Mouse (Mus musculus) kidney, postnatal 0 days (tissue): ENCODE results near the gene Tmem121b. TPM values are rescaled to one million over a fixed set of nuclear protein-coding genes. Genes with fewer than 3 reads are reported as not detected.
A peak's percentile ranks its signal among the peaks of the same experiment; 100 is the strongest.

ENCODE experiments used
- ATAC-seq: fragments of 200-750 bp; cut with Nextera tagmentation; replicated peaks from 2 replicates; pipeline ENCODE4 v1.8.0; 2017; ENCODE audit warnings: low read depth, moderate number of reproducible peaks, moderate TSS enrichment, moderate library complexity; ENCODE audit not compliant: low FRiP score
- DNase-seq: peaks from one replicate; pipeline ENCODE4 v3.0.0-alpha.2; 2016; ENCODE audit warnings: low spot score
- H3K27ac ChIP-seq: fragments of 300-500 bp; sonication (generic); 2 replicates; pipeline ENCODE4 v1.5.1; 2014; ENCODE audit warnings: mild to moderate bottlenecking
- H3K27me3 ChIP-seq: fragments of 300-500 bp; sonication (generic); 2 replicates; pipeline ENCODE4 v1.6.1; 2014; ENCODE audit warnings: low read length, mixed read lengths; ENCODE audit not compliant: insufficient read depth
- H3K36me3 ChIP-seq: fragments of 300-500 bp; sonication (generic); 2 replicates; pipeline ENCODE4 v1.6.1; 2014; ENCODE audit warnings: low read length, mixed read lengths; ENCODE audit not compliant: insufficient read depth
- H3K4me1 ChIP-seq: fragments of 300-500 bp; sonication (generic); replicated peaks from 2 replicates; pipeline ENCODE4 v1.6.1; 2014; ENCODE audit warnings: antibody characterized with exemption, low read length, mixed read lengths; ENCODE audit not compliant: insufficient read depth
- H3K4me2 ChIP-seq: fragments of 300-500 bp; sonication (generic); 2 replicates; pipeline ENCODE4 v1.6.1; 2014; ENCODE audit warnings: mild to moderate bottlenecking, low read length, moderate library complexity, mixed read lengths
- H3K4me3 ChIP-seq: fragments of 300-500 bp; sonication (generic); replicated peaks from 2 replicates; pipeline ENCODE4 v1.5.1; 2014; ENCODE audit warnings: low read depth, low read length
- H3K9ac ChIP-seq: fragments of 300-500 bp; sonication (generic); 2 replicates; pipeline ENCODE4 v1.6.1; 2014; ENCODE audit warnings: low read depth, low read length
- H3K9me3 ChIP-seq: fragments of 300-500 bp; sonication (generic); replicated peaks from 2 replicates; pipeline ENCODE4 v1.6.1; 2016; ENCODE audit warnings: low read length, inconsistent platforms, mixed read lengths
- CTCF ChIP-seq: IDR thresholded peaks from 2 replicates; pipeline ENCODE4 v1.5.1; 2016; ENCODE audit warnings: antibody characterized with exemption, low read depth, mild to moderate bottlenecking, moderate library complexity
- WGBS: fragments of 180-500 bp; shearing (Covaris S2); extraction: QIAGEN DNeasy Blood & Tissue Kit; methylation state at CpG from one replicate; pipeline ENCODE4 v1.1.7; 2014; 5-methylcytosine and 5-hydroxymethylcytosine counted together
- polyA plus RNA-seq: library from polyadenylated mRNA; unstranded; fragments of >200 nt; fragmentation: Nextera tagmentation; extraction: Ambion mirVana; gene quantifications from 2 replicates; pipeline ENCODE4 v1.2.1, GENCODE M21; 2015

Tmem121b gene
- polyA plus RNA-seq, 1 experiment from 2014 or later, result 0.12 TPM

DNA sequence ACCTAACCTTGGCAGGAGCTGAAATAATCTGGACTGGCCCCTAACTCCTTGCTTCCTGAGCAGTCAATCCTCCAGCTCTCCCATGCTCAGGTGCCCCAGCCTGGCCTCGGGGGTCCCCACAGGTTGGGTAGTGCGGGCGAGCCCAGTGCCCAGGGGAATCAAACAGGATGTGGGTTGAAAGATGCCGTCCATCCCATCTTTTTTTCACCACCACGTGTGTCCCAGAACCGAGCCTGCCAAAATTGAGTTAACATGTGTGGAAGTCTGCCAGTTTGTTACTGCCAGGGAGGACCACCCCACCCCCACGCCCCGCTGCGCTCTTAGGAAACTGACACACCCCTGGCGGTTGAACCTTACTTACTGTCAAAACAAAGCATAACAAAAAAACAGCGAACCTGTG, 29.7 kb downstream of the Tmem121b start:
- peak overlapping the region; percentile 71; the same call in 1 of the 2 replicates for H3K9ac ChIP-seq
- DNase-seq (no peak), ATAC-seq (no peak; the same call in 1 of the 2 replicates)
- peak overlapping the region; percentile 64 for H3K4me3 ChIP-seq
- H3K9me3 ChIP-seq, result no peaks in the 10 kb centered on the region
- H3K4me2 ChIP-seq, result peak overlapping the region; percentile 89
- TF ChIP-seq CTCF, result no peak
- no peaks in the 10 kb centered on the region for H3K27me3 ChIP-seq
- H3K27ac ChIP-seq, result no peak overlapping the region
- WGBS, result 3% methylated on average over 11 of the region's 11 CpGs
- H3K36me3 ChIP-seq, result no peaks in the 10 kb centered on the region
- 0 out of 2 replicates have a peak, but pooled peaks cover 9% of the 10 kb centered on the region for H3K4me1 ChIP-seq

DNA sequence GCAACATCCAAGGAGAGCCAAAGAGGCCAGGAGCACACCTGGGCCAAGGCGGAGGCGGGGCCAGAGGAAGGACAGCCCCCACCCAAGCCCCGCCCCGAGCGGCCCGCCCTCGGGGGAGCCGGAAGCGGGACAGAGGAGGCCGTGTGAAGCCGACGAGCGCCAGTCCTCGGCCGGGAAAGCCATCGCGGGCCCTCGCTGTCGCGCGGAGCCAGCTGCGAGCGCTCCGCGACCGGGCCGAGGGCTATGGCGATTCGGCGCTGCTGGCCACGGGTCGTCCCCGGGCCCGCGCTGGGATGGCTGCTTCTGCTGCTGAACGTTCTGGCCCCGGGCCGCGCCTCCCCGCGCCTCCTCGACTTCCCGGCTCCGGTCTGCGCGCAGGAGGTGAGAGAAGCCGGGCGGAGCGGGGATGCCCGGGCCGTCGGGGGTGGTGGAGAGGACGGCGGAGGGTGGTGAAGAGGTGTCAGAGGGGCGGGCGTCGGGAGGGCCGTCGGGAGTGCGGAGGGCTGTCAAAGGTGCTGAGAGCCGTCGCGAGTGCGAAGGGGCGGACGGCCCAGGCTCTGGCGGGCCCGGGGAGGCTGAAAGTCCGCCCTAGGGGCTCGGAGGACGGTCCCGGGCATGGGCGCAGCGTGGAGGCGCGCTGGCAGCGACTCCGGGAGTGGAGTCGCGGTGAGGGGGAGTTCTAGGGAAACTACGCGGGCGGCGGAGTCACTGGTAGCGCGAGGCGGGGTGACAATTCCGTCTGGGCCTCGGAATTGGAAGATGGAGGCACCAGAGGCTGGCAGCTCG, 30.3 kb downstream of the Tmem121b start, which contains the start of gene Il17ra:
TSS of gene Il17ra (plus strand) at position 162 of the 786 bp plus-strand sequence.
- Histone ChIP-seq H3K4me1 (0 out of 2 replicates have a peak, but pooled peaks cover 9% of the 10 kb centered on the region), H3K27ac (no peak within 1 kb of the TSS), H3K9ac (peak within 1 kb of the TSS; percentile 71), H3K27me3 (no peaks in the 10 kb centered on the region), H3K4me3 (peak within 1 kb of the TSS; percentile 64), H3K9me3 (no peaks in the 10 kb centered on the region), H3K36me3 (no peaks in the 10 kb centered on the region), H3K4me2 (peak within 1 kb of the TSS; percentile 89)
- DNase-seq, result peak; percentile 69
- TF ChIP-seq CTCF, result no peak
- under 1% methylated on average over 90 of the region's 90 CpGs for WGBS
- ATAC-seq, result peak; percentile 91

DNA sequence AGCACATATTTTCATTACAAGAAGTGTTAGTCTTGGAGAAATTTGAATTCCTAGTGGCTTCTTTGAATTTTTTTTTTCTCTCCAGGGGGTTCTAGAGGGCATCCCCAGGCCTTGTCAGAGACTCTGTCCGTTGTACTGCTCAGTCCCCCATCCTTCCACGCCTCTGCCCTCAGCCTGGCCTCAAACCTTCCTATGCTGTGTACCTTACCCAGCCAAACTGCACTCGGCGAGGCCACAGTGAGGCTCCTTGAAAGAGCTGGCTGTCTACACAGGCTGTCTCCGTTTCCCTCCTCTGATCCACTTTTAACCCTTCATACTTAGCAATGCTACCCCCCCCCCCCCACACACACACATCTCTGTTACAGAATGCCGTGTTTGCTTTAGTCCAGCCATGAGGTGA, 31.4 kb downstream of the Tmem121b start:
- TF ChIP-seq CTCF, result no peak
- no peak for ATAC-seq
- Histone ChIP-seq H3K4me2 (no peak overlapping the region), H3K9ac (no peak overlapping the region), H3K27me3 (no peaks in the 10 kb centered on the region), H3K4me3 (no peak overlapping the region), H3K4me1 (0 out of 2 replicates have a peak, but pooled peaks cover 9% of the 10 kb centered on the region), H3K27ac (no peak overlapping the region), H3K36me3 (no peaks in the 10 kb centered on the region), H3K9me3 (no peaks in the 10 kb centered on the region)
- DNase-seq, result no peak
- WGBS, result 50% methylated on average over 6 of the region's 6 CpGs

DNA sequence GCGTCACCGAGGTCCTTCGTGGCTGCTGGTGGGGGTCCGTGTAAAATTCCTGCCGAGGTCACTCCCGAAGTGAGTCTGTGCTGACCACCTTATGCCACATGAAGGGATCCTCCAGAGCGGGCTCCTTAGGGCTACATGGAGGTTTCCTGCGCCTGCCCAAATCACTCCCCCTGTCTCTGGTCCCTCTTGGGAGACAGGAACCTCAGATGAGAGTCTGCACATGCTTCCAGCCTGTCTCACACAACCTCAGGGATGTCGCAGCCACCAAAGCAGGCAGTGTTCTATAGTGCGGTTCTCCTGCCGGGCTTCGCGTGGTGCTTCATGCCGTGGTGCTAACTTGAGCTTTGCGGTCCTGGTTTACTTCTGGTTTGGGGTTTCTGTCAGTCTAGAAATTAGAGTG, 32.4 kb downstream of the Tmem121b start:
- DNase-seq, result no peak
- Histone ChIP-seq H3K36me3 (no peaks in the 10 kb centered on the region), H3K4me2 (no peak overlapping the region), H3K9ac (no peak overlapping the region), H3K27ac (no peak overlapping the region), H3K4me1 (0 out of 2 replicates have a peak, but pooled peaks cover 9% of the 10 kb centered on the region), H3K27me3 (no peaks in the 10 kb centered on the region), H3K4me3 (no peak overlapping the region), H3K9me3 (no peaks in the 10 kb centered on the region)
- TF ChIP-seq CTCF, result no peak
- 68% methylated on average over 15 of the region's 15 CpGs for WGBS
- no peak for ATAC-seq

DNA sequence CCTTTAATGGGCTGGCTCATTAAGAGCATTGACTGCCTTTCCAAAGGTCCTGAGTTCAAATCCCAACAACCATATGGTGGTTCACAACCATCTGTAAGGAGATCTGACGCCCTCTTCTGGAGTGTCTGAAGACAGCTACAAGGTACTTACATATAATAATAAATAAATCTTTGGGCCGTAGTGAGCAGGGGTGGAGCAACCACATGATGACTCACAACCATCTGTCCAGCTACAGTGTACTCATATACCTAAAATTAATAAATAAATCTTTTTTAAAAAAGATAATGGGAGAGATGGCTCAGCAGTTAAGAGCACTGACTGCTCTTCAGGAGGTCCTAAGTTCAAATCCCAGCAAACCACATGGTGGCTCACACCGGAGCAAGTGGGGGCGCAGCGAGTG, 35.9 kb downstream of the Tmem121b start:
- no peak for DNase-seq
- H3K27ac ChIP-seq, result no peak overlapping the region
- no peak overlapping the region for H3K4me2 ChIP-seq
- H3K9ac ChIP-seq, result no peak overlapping the region
- no peak for ATAC-seq
- H3K36me3 ChIP-seq, result no peaks in the 10 kb centered on the region
- no peak overlapping the region for H3K4me3 ChIP-seq
- no peak for TF ChIP-seq CTCF
- no peaks in the 10 kb centered on the region for H3K9me3 ChIP-seq
- H3K27me3 ChIP-seq, result no peaks in the 10 kb centered on the region
- 91% methylated on average over 5 of the region's 5 CpGs for WGBS
- no peaks in the 10 kb centered on the region for H3K4me1 ChIP-seq

DNA sequence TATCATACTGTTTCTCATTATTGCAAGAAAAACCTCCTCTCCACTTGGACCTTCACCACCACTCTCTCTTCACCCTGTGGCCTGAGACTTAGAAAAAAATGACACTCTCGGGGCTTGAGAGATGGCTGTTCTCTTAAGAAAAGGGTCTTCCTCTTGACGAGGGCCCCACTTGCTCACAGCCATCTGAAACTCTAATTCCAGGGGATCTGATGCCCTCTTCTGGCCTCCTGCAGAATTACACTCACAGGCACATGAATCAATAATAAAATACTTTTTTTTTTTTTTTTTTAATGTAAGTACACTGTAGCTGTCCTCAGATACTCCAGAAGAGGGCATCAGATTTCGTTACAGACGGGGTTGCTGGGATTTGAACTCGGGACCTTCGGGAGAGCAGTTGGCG, 36.5 kb downstream of the Tmem121b start:
- TF ChIP-seq CTCF, result peak; percentile 55
- ATAC-seq (no peak), DNase-seq (no peak)
- Histone ChIP-seq H3K4me2 (no peak overlapping the region), H3K4me3 (no peak overlapping the region), H3K27me3 (no peaks in the 10 kb centered on the region), H3K9me3 (no peaks in the 10 kb centered on the region), H3K9ac (no peak overlapping the region), H3K4me1 (no peaks in the 10 kb centered on the region), H3K36me3 (no peaks in the 10 kb centered on the region), H3K27ac (no peak overlapping the region)
- WGBS, result 76% methylated on average over 7 of the region's 7 CpGs
